Mouse (Mus musculus) heart, embryonic 13.5 days (tissue): ENCODE data around the gene Oas1g. TPM values are rescaled to one million over a fixed set of nuclear protein-coding genes. Genes with fewer than 3 reads are reported as not detected.

ENCODE experiments used
- ATAC-seq: fragments of 200-750 bp; cut with Nextera tagmentation; 2 replicates; pipeline ENCODE4 v1.8.0; 2017; ENCODE audit warnings: moderate TSS enrichment; ENCODE audit not compliant: insufficient number of reproducible peaks, low FRiP score, low TSS enrichment; ENCODE audit errors: extremely low read depth
- H3K27ac ChIP-seq: fragments of 300-500 bp; sonication (generic); replicated peaks from 2 replicates; pipeline ENCODE4 v1.5.1; 2015; ENCODE audit warnings: moderate library complexity, mild to moderate bottlenecking, inconsistent platforms
- H3K27me3 ChIP-seq: fragments of 300-500 bp; sonication (generic); replicated peaks from 2 replicates; pipeline ENCODE4 v1.6.1; 2015; ENCODE audit warnings: mild to moderate bottlenecking, inconsistent platforms
- H3K36me3 ChIP-seq: fragments of 300-500 bp; sonication (generic); 2 replicates; pipeline ENCODE4 v1.6.1; 2015; ENCODE audit warnings: mild to moderate bottlenecking, inconsistent platforms
- H3K4me1 ChIP-seq: fragments of 300-500 bp; sonication (generic); 2 replicates; pipeline ENCODE4 v1.6.1; 2015; ENCODE audit warnings: inconsistent platforms
- H3K4me2 ChIP-seq: fragments of 300-500 bp; sonication (generic); 2 replicates; pipeline ENCODE4 v1.6.1; 2015; ENCODE audit warnings: inconsistent platforms, mild to moderate bottlenecking, moderate library complexity
- H3K4me3 ChIP-seq: fragments of 300-500 bp; sonication (generic); 2 replicates; pipeline ENCODE4 v1.5.1; 2015; ENCODE audit warnings: moderate library complexity, mild to moderate bottlenecking, inconsistent platforms
- H3K9ac ChIP-seq: fragments of 300-500 bp; sonication (generic); 2 replicates; pipeline ENCODE4 v1.6.1; 2015; ENCODE audit warnings: inconsistent platforms, mild to moderate bottlenecking, moderate library complexity
- H3K9me3 ChIP-seq: fragments of 300-500 bp; sonication (generic); 2 replicates; pipeline ENCODE4 v1.6.1; 2016; ENCODE audit warnings: inconsistent platforms
- WGBS: fragments of 180-500 bp; shearing (Covaris S2); methylation state at CpG from one replicate; pipeline ENCODE4 v1.1.7; 2015; ENCODE audit warnings: mixed read lengths; 5-methylcytosine and 5-hydroxymethylcytosine counted together
- microRNA-seq: library from miRNA; unstranded; fragments of <30 nt; microRNA quantifications from one replicate; pipeline ENCODE4, GENCODE M21; 2016
- polyA plus RNA-seq: library from polyadenylated mRNA; unstranded; fragments of >200 nt; fragmentation: Nextera tagmentation; extraction: Ambion mirVana; gene quantifications from 2 replicates; pipeline ENCODE4 v1.2.1, GENCODE M21; 2015

Oas1g gene
- polyA plus RNA-seq, 1 experiment from 2014 or later = 0.24 TPM

DNA sequence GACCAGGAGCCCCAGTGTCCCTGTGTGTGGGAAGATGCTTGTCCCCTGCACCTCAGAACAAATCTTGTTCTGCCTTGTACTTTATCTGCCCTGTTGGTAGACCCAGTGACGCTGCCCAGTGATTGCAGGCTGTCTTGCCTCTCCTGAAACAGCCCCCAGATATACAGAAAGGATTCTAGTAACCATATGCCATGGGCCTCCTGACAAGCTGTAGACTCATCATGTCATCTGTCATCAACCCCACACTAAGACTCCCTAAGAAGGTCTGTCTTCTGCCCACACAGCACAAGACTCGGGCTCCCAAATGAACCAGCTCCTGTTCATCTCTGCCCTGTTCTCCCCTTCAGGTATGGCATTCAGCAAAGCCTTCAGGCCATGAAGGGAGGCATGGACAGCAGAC is 28.2 kb downstream of the Oas1g start:
- Histone ChIP-seq H3K4me3 (no peak overlapping the region), H3K9ac (no peak overlapping the region), H3K36me3 (no peaks in the 10 kb centered on the region), H3K27ac (no peak overlapping the region), H3K4me2 (no peak overlapping the region), H3K27me3 (no peaks in the 10 kb centered on the region), H3K4me1 (no peaks in the 10 kb centered on the region), H3K9me3 (peaks cover 6% of the 10 kb centered on the region)
- WGBS = 48% methylated on average over 2 of the region's 2 CpGs
- no peak for ATAC-seq

DNA sequence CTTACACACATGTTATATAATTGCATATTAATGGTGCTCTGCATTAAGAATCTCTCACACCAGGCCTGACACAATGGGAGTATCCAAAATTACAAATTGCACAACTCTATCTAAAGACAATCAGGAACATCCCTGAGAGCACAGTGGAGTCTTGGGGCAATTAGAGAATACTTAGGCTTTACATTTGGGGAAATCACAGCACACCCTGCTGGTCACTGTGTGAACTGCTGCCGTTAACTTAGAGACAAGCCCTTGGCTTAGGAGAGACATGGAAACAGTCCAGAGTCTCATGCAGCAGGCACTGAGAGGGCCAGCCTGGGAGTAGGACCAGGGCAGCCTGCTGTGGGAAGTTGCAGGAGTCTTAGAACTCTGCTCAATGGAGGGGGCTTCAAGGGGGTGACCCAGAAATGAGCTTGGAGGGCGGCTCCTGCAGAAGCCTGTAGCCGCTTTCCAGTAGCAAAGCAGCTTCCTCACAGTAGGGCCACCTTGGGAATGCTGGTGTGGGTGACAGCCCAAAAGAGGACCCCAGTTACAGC is 37.7 kb downstream of the Oas1g start:
- Histone ChIP-seq H3K36me3 (no peaks in the 10 kb centered on the region), H3K4me2 (no peak overlapping the region), H3K9me3 (peaks cover 11% of the 10 kb centered on the region), H3K27ac (no peak overlapping the region), H3K4me3 (no peak overlapping the region), H3K27me3 (no peaks in the 10 kb centered on the region), H3K9ac (no peak overlapping the region), H3K4me1 (no peaks in the 10 kb centered on the region)
- no peak for ATAC-seq
- WGBS = 65% methylated on average over 3 of the region's 3 CpGs

DNA sequence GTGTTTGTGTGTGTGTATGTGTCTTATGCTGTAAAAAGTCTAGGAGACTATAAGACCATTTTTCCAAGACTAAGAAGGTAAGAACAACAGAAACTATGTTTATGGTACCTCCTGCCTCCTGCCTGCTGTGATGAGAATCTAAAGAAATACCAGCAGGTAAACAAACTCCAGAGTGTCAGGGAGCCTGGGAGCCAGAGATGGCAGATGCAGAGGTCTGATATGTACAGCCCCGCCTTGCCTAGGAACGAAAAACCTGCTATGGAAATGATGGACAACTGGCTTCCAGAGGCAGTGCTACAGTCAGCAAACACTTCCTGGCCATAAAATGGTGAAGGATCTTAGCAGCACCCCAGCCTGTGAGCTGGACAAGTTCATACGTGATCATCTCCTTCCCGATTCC is 40.3 kb downstream of the Oas1g start, which contains the start of gene Oas1f:
Gene Oas1f (plus strand): TSS at position 301 of the 400 bp plus-strand sequence.
- Histone ChIP-seq H3K4me3 (no peak within 1 kb of the TSS), H3K4me1 (no peaks in the 10 kb centered on the region), H3K36me3 (no peaks in the 10 kb centered on the region), H3K4me2 (no peak within 1 kb of the TSS), H3K9ac (no peak within 1 kb of the TSS), H3K27ac (no peak within 1 kb of the TSS), H3K9me3 (no peaks in the 10 kb centered on the region), H3K27me3 (peaks cover 12% of the 10 kb centered on the region; the same call in 1 of the 2 replicates)
- ATAC-seq = no peak
- 68% methylated on average over 4 of the region's 4 CpGs for WGBS

DNA sequence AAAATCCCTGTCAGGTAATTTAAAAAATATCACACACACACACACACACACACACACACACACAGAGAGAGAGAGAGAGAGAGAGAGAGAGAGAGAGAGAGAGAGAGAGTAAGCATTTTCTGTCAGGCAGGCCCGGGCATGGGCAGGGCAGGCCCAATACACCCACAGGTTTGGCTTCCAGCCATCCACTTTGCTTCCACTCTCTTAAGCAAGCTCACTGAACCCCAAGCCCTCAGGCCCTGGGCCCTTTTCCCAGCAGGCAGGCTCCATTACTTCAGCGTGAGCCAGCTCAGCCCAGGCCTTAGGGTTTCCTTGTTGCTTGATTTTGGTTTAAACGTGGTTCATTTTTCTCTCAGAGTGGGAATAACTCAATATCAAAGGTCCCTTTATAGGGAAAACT is 42.7 kb downstream of the Oas1g start:
- WGBS = 62% methylated on average over 3 of the region's 3 CpGs
- Histone ChIP-seq H3K9me3 (no peaks in the 10 kb centered on the region), H3K4me1 (no peaks in the 10 kb centered on the region), H3K36me3 (no peaks in the 10 kb centered on the region), H3K4me3 (no peak overlapping the region), H3K9ac (no peak overlapping the region), H3K4me2 (no peak overlapping the region), H3K27ac (no peak overlapping the region), H3K27me3 (peaks cover 15% of the 10 kb centered on the region)
- no peak for ATAC-seq

DNA sequence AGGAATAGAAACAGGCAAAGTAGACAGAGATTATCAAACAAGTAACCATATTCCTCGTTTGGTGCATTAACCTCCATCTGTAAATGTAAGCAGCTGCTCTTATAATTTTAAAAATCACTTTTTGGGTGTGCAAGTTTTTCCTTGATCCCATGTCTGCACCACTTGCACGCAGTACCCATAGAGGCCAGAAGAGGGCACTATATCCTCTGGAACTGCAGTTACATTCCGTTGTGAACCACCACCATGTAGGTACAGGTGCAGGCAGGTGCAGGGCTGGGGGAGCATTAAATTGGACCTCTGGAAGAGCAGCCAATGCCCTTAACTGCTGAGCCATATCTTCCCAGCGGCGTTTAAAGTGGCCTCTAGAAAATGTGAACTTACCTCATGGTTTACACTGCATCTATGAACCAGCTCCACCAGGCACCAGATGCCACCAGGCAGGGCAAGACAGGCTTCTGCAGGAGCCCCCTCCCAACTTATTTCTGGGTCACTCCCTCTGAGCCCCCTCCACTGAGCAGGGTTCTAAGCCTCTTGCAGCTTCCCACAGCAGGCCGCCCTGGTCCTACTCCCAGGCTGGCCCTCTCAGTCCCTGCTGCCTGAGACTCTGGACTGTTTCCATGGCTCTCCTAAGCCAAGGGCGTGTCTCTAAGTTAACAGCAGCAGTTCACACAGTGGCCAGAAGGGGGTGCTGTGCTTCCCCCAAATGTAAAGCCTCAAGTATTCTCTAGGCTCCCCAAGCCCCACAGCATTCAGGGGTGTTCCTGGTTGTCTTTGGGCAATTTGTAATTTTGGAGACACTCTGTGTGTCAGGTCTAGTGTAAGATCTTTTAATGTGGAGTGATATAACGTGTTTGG is 50.5 kb downstream of the Oas1g start:
- WGBS = 9% methylated on average over 8 of the region's 8 CpGs
- no peaks in the 10 kb centered on the region; the same call in 1 of the 2 replicates for H3K9me3 ChIP-seq
- no peak overlapping the region for H3K27ac ChIP-seq
- H3K27me3 ChIP-seq = peaks cover 38% of the 10 kb centered on the region
- H3K9ac ChIP-seq = no peak overlapping the region
- H3K4me2 ChIP-seq = no peak overlapping the region
- no peaks in the 10 kb centered on the region for H3K36me3 ChIP-seq
- no peak overlapping the region for H3K4me3 ChIP-seq
- H3K4me1 ChIP-seq = no peaks in the 10 kb centered on the region
- ATAC-seq = no peak; the same call in 1 of the 2 replicates

DNA sequence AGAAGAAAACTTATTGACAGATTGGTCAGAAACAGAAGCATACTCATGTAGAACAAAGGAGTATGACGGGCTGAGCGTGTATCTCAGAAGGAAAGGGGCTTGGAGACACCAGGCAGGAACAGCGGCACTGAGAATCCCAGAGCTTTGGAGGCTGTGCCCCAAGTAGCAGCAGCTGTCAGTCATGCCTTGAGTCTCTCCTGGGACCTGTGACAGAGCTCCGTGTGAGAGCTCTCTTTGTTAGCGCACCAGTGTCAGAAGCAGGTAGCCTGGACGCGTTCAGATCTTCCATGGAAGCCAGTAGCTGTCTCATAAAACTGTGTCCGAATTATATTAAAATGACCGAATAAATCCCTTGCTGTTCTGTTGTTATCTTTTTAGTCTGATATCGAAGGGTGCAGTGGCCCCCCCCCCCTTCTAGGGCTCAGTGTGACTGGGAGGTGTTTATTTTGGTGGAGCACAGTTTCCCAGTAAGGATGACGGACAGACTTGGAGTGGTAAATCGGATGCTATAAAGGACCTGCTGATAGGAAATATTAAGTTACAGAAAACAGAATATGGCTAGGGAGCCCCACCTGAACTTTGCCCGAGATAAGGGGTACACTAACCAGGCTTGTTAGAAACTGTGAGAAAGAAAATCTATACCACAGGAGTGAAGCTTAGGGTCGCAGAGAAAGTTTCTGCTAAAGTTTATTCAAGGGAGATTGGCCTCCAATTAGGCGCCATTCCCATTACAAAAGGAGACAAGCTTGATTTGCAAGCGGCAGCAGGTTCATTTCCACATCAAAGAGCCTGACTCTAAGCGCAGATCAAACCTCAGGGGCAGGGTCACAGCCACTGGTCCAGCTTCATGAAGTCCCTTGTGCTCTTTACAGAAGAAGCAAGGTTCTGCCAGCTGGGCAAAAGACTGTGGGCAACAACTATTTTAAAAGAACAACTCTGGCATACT is 53.8 kb downstream of the Oas1g start:
- H3K4me2 ChIP-seq = no peak overlapping the region
- H3K36me3 ChIP-seq = no peaks in the 10 kb centered on the region
- H3K4me1 ChIP-seq = no peaks in the 10 kb centered on the region
- no peaks in the 10 kb centered on the region; the same call in 1 of the 2 replicates for H3K9me3 ChIP-seq
- no peak overlapping the region for H3K27ac ChIP-seq
- no peak overlapping the region for H3K9ac ChIP-seq
- peaks cover 31% of the 10 kb centered on the region for H3K27me3 ChIP-seq
- ATAC-seq = no peak
- WGBS = 17% methylated on average over 17 of the region's 17 CpGs
- H3K4me3 ChIP-seq = no peak overlapping the region

DNA sequence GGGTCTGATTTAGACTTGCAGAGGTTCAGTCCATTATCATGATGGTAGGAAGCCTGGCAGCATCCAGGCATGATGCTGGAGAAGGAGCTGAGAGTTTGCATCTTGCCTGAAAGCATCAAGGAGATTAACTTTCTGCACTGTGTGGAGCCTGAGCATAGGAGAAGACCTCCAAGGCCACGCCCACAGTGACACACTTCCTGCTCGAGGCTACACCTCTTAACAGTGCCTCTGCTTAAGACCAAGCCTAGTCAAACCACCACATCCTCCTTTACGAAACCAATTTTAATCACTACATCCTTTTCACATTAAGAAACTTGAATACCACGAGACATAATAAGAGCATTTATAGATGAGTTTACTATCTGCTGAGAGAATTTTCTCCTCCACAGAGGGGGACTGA is 56.4 kb downstream of the Oas1g start:
- no peaks in the 10 kb centered on the region for H3K9me3 ChIP-seq
- no peak overlapping the region for H3K4me2 ChIP-seq
- H3K4me3 ChIP-seq = no peak overlapping the region
- no peak overlapping the region for H3K27ac ChIP-seq
- ATAC-seq = no peak
- H3K9ac ChIP-seq = no peak overlapping the region
- H3K36me3 ChIP-seq = no peaks in the 10 kb centered on the region
- no peaks in the 10 kb centered on the region for H3K4me1 ChIP-seq
- 65% methylated on average over 4 of the region's 4 CpGs for WGBS
- peaks cover 26% of the 10 kb centered on the region for H3K27me3 ChIP-seq

Small RNA genes within 50 kb of the gene (microRNA-seq; reads per million reads assigned to microRNA genes)
- not detected for gene Gm22907

Other genes with a start within 250 kb of the Oas1g start
- 0.13 and 0.37 TPM in 2 replicates for gene Rasal1, start 238.8 kb downstream of the Oas1g start, polyA plus RNA-seq
- gene Dtx1, start 175.7 kb downstream of the Oas1g start, polyA plus RNA-seq = 0.74 and 0.84 TPM in 2 replicates
- 0.24 and 0.32 TPM in 2 replicates for gene Oas2, start 137.8 kb downstream of the Oas1g start, polyA plus RNA-seq
- gene Oas3, start 110.0 kb downstream of the Oas1g start, polyA plus RNA-seq = 0.18 and 0.37 TPM in 2 replicates
- gene Oas1e, start 92.1 kb downstream of the Oas1g start, polyA plus RNA-seq = not detected in 2 replicates
- 0.29 and 0.55 TPM in 2 replicates for gene Oas1c, start 75.1 kb downstream of the Oas1g start, polyA plus RNA-seq
- gene Oas1f, start 40.2 kb downstream of the Oas1g start, polyA plus RNA-seq = not detected in 2 replicates
- gene Oas1h, start 26.2 kb downstream of the Oas1g start, polyA plus RNA-seq = not detected in 2 replicates
- 1.1 and 1.6 TPM in 2 replicates for gene Oas1a, start 19.9 kb upstream of the Oas1g start, polyA plus RNA-seq
- not detected in 2 replicates for gene Oas1d, start 26.9 kb upstream of the Oas1g start, polyA plus RNA-seq
- gene Rph3a, start 122.5 kb upstream of the Oas1g start, polyA plus RNA-seq = 0.08 TPM in 1 of 2 replicates, not detected in the other